Mouse (Mus musculus) heart, adult 8-10 months (tissue): Measurements from ENCODE around the gene Spag7. TPM values are rescaled to one million over a fixed set of nuclear protein-coding genes. Genes with fewer than 3 reads are reported as not detected.

Experiments
- DNase-seq: peaks from one replicate; pipeline ENCODE4 v3.0.0; 2022; ENCODE audit warnings: low spot score
- total RNA-seq, 4 experiments: library from RNA; stranded (reverse); gene quantifications; 2 replicates each; pipeline ENCODE4 v1.2.4; 2022

Spag7 gene
- total RNA-seq, 4 experiments from 2014 or later = 89.6 to 119 (median 95.7) TPM

DNA sequence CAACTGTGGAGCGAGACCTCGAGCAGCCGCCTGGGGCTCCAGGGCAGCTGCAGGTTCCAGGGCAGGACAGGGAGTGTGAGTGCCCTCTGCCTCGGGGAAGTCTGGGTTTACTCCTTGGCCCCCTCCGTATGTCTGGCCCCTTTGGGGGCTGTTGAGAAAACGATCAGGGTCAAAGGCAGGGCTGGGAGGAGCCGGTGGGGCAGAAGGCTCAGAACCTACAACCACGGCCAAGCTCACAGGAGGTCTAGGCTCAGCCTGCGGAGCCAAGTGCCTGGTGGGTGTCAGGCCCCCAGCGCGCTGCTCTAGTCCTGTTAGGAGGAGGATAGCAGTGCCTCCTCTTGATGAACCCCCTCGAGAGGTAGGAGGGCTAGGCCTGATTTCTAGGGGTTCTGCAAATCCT lies 12.0 kb upstream of the Spag7 start:
- DNase-seq = no peak

DNA sequence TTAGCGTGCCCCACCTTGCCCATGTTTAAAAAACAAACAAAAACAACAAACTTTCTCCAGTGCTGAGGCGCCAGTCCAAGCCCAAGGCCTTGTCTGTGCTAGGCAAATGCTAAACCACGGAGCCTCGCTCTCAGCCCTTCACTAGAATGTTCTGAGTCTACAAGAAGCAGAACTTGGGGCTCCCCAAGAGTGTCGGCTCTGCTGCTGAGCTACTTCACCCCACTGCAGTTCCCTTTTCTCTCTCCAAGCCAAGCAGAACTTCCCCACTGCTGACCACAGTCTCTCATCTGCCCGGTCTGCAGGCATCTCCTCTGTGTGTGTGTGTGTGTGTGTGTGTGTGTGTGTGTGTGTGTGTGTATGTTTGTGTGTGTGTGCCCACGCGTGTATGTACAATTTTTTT lies 10.7 kb upstream of the Spag7 start:
- DNase-seq = no peak

- DNase-seq = no peak
These were observed 10.1 kb upstream of the Spag7 start for GRCm38 (mm10) chr11:70679361-70679760.

GRCm38 (mm10) chr11:70678576-70678975 lies 9.4 kb upstream of the Spag7 start:
- DNase-seq = no peak

DNA sequence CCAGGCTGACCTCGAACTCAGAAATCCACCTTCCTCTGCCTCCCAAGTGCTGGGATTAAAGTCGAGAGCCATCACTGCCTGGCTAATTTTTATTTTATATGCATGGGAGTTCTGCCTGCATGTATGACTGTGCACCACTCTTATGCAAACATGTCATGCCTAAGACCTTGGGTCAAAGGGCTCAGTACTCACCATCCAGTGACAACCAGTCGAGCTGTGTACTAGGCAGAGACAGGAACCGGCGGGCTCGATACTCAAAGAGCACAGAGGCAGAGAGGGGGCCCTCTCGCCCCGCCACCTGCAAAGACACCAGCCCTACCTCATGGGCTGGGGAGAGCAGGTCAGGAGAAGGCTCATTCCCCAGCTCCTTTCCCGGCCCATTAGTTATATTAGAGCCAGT lies 8.9 kb upstream of the Spag7 start:
- DNase-seq = no peak

- no peak for DNase-seq
These were observed 5.3 kb upstream of the Spag7 start for GRCm38 (mm10) chr11:70674501-70674900.

DNA sequence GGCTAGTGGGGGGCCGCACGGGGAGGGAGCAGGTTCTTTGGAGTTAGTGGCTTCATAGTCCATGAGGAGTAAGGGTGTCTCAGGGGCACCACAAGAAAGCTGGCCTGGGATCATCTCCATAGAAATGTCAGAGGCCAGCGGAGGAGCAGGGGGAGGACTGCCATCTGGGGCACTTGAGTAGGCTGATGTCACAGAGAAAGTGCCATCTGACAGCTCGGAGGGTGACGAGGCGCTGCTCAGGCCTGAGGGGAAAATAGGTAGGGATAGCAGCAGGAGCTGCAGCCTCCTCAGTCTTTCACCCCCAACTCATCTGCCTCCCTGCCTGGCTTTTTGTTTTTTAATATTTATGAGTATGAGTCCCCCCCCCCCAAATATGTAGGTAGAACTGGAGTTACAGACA lies 4.8 kb upstream of the Spag7 start:
- no peak for DNase-seq

GRCm38 (mm10) chr11:70671333-70672047 lies 2.3 kb upstream of the Spag7 start:
- DNase-seq = no peak

DNA sequence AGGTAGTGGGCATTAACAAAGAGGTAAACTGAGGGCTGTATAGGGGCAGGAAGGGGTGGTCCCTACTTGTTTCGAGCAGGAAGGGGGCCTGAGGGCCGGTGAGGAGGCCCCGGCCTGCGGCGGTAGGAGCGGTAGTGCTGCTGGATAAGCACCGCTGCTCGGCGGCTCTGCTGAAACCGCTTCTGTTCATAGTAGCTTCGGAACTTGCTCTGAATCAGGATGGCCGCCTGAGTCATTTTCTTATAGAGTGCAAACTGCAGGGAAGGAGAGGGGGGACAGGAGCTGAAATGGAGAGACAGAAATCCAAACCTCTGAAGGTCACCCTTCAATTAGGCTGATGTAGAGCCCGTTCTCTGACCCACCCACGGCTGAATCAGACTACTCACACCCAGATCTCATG lies 1.3 kb upstream of the Spag7 start:
- DNase-seq = no peak

GRCm38 (mm10) chr11:70669582-70670345 lies 548 bp upstream of the Spag7 start:
- peak; percentile 64 for DNase-seq

DNA sequence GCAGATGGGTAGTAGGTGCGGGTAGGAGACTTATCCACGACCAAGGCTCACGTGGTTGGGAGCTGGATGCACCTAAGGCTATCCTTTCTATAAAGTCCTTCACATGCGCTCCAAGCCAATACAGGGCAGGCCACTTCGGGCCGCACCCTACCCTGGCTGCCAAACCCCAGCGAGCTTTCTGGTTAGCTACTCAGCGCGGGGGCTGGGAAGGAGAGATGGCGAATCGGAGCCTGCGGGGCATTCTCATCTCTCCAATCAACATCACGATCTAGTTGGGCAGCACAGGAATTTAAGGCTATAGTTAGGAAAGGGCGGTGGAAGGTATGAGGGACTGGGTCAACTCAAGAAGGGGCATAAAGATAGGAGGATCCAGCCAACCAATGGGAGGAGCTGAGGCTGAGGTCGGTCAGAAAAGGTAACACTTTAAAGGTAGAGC lies 863 bp downstream of the Spag7 start:
- DNase-seq = no peak

GRCm38 (mm10) chr11:70667271-70668150 lies 1.7 kb downstream of the Spag7 start:
- no peak for DNase-seq

DNA sequence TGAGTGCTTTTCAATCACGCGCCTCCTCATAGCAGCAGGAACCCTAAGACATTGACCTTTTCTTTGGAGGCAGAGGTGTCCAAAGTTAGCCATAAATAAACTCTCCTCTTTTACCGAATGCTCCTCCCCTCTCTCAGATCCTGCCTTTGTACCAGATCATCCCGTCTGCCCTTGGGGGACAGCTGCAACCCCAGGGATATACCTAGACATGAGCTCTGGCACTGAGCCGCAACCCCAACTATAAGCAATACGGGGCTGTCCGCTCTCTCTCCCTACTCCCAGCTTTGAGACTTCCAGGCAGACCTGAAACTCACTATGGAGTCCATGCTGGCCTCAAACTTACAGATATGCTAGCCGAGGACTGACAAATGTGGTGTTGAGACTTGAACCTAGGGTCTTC lies 2.5 kb downstream of the Spag7 start:
- no peak for DNase-seq

DNA sequence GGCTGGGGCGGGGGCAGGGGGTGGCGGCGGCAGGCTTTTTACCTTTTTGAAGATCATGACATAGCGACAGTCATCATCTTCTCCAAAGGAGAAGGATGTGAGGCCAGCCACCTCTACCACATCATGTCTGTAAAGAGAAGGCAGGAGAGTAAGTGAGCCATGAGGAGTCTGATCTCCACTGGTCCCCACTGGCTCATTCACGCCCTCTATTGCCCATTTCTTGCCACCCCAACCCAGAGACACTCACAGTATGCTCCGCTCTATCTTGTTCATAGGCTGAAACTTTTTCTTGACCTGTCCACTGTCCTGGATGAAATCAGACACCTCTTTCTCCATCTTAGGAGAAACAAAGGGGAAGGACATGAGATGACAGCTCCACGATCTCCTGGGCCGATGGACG lies 4.5 kb downstream of the Spag7 start:
- DNase-seq = no peak

DNA sequence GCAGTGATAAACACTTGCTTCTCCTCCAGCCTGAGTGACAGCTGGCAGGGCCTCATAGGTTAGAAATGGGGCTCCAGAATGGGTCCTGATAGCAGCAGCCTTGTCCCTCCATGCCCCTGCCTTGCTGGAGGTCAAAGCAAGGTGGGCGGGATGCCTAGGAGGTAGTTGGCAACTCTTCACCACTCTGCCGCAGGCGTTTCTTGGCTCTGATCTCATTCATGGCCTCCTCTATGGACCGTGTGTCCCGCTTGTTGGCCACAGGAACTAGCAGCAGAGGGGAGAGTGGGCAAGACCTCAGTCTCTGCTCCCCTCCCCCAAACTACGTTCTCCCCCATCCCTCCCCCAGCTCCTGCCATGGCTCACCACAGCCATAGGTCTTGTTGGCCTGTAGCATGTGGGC lies 5.3 kb downstream of the Spag7 start:
- DNase-seq = no peak

DNA sequence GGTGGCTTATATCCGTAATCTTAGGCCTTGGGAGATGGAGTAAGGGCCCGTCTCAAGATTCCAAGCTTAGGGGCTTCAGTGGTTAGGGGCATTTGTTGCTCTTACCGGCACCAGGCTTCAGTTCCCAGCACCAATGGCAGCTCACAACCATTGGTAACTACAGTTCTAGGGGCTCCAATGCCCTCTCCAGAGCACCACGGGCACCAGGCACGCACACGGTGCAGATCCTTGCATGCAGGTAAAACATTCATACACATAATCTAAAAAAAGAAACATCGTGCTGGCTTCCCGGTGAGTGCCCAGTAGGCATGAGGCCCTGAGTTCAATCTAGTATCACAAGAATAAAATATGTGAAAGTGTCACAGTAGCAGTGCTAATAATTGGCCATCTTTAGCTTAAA lies 6.1 kb downstream of the Spag7 start:
- DNase-seq = no peak

DNA sequence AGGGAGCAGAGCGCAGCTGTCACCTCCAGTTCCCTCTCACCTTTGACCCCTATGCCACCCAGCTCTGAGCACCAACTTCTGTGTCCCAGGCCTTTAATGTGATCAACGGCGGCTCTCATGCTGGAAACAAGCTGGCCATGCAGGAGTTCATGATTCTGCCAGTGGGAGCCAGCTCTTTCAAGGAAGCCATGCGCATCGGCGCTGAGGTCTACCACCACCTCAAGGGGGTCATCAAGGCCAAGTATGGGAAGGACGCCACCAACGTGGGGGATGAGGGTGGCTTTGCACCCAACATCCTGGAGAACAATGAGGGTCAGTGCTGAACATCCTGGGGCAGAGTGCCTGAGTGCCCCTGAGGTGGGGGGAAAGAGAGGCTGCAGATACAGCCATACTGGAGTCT lies 8.6 kb downstream of the Spag7 start:
- no peak for DNase-seq

- DNase-seq = no peak
These were observed 10.3 kb downstream of the Spag7 start for GRCm38 (mm10) chr11:70658942-70659341.

DNA sequence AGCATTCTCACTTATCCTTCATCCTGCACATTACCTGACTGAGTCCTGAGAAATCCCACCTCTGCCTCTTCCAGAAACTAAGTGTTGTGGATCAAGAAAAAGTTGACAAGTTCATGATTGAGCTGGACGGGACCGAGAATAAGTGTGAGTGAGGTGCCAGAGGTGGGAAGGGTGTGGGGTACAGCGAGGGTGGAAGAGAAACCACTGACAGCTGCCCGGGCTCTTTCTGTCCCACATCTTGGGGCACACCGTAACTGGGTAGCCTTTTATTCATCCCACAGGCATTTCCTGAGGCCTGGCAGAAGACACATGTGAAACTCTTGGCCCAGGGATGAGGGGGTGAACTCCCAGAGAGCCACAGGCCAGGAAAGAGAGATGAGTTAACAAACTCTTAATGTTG lies 10.7 kb downstream of the Spag7 start:
- no peak for DNase-seq

GRCm38 (mm10) chr11:70657991-70658390 lies 11.2 kb downstream of the Spag7 start:
- DNase-seq = no peak

DNA sequence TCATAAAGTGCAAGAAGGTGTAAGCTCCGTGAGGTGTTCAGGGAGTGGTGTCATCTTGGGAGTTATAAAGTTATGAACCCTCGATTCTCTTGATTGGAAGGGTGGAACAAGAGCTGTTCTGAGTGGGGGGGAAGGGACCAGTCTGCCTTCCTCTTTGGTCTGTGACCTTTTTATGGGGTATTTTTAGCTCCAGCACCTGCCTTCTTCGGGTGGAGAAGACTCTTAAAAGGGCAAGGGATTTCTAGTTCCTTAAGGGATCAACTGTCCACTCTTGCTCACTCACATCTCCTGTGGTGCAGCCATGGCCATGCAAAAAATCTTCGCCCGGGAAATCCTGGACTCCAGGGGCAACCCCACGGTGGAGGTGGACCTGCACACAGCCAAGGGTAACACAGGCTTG lies 11.6 kb downstream of the Spag7 start:
- no peak for DNase-seq

DNA sequence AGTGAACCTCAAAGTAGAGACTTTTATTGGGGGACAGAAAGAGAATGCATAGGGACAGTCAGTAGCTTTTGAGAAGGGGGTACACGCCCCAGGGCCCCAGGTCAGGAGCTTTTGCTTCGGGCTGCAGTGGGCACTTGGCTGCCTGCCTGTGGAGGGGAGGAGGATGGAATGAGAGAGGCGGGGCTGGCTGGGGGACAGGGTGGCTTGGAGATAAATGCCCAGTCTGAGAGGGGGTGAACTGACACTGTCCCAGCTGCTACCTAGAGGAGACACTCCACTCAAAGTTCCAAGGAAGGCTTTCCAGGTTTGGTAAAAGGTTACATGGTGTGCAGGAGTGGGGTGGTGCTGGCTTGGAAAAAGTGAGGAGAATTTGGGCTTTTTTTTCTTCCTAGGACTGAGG lies 12.3 kb downstream of the Spag7 start, which contains the start of gene Eno3:
Eno3 (plus strand) TSS at position 239 of the 400 bp plus-strand sequence.
- no peak for DNase-seq
